Mouse (Mus musculus) heart, postnatal 0 days (tissue): ENCODE data around the gene Stxbp4. TPM values are rescaled to one million over a fixed set of nuclear protein-coding genes. Genes with fewer than 3 reads are reported as not detected.

Experiments
- ATAC-seq: fragments of 200-750 bp; cut with Nextera tagmentation; 2 replicates; pipeline ENCODE4 v1.8.0; 2017; ENCODE audit warnings: low read depth, moderate number of reproducible peaks, moderate library complexity; ENCODE audit not compliant: insufficient read depth
- DNase-seq: peaks from one replicate; pipeline ENCODE4 v3.0.0-alpha.2; 2016; ENCODE audit warnings: low spot score
- H3K27ac ChIP-seq: fragments of 300-500 bp; sonication (generic); 2 replicates; pipeline ENCODE4 v1.5.1; 2014; ENCODE audit warnings: low read depth, mild to moderate bottlenecking
- H3K27me3 ChIP-seq: fragments of 300-500 bp; sonication (generic); 2 replicates; pipeline ENCODE4 v1.6.1; 2014; ENCODE audit warnings: low read length, mixed read lengths; ENCODE audit not compliant: control insufficient read depth, insufficient read depth
- H3K36me3 ChIP-seq: fragments of 300-500 bp; sonication (generic); replicated peaks from 2 replicates; pipeline ENCODE4 v1.6.1; 2014; ENCODE audit warnings: low read length, mixed read lengths; ENCODE audit not compliant: control insufficient read depth, insufficient read depth
- H3K4me1 ChIP-seq: fragments of 300-500 bp; sonication (generic); 2 replicates; pipeline ENCODE4 v1.6.1; 2014; ENCODE audit warnings: antibody characterized with exemption; ENCODE audit not compliant: control insufficient read depth, insufficient read depth
- H3K4me2 ChIP-seq: fragments of 300-500 bp; sonication (generic); 2 replicates; pipeline ENCODE4 v1.6.1; 2014; ENCODE audit warnings: low read depth, mild to moderate bottlenecking, low read length, moderate library complexity
- H3K4me3 ChIP-seq: fragments of 300-500 bp; sonication (generic); 2 replicates; pipeline ENCODE4 v1.5.1; 2014; ENCODE audit warnings: low read depth, low read length
- H3K9ac ChIP-seq: fragments of 300-500 bp; sonication (generic); replicated peaks from 2 replicates; pipeline ENCODE4 v1.6.1; 2014; ENCODE audit warnings: low read depth, low read length, mixed read lengths
- H3K9me3 ChIP-seq: fragments of 300-500 bp; sonication (generic); replicated peaks from 2 replicates; pipeline ENCODE4 v1.6.1; 2016; ENCODE audit warnings: low read length; ENCODE audit not compliant: control insufficient read depth
- CTCF ChIP-seq: IDR thresholded peaks from 2 replicates; pipeline ENCODE4 v1.5.1; 2016; ENCODE audit warnings: antibody characterized with exemption, control low read depth, low read depth
- EP300 ChIP-seq: IDR thresholded peaks from 2 replicates; pipeline ENCODE4 v1.6.1; 2016; ENCODE audit warnings: antibody characterized with exemption, low read depth
- WGBS: fragments of 180-500 bp; shearing (Covaris S2); extraction: QIAGEN DNeasy Blood & Tissue Kit; methylation state at CpG from one replicate; pipeline ENCODE4 v1.1.7; 2014; 5-methylcytosine and 5-hydroxymethylcytosine counted together
- polyA plus RNA-seq: library from polyadenylated mRNA; unstranded; fragments of >200 nt; fragmentation: Nextera tagmentation; extraction: Ambion mirVana; gene quantifications from 2 replicates; pipeline ENCODE4 v1.2.1, GENCODE M21; 2015
- total RNA-seq: library from RNA; depleted of rRNA; stranded (reverse); fragments of >200 nt; gene quantifications from 2 replicates; pipeline ENCODE4 v1.2.3, GENCODE M21; 2014; ENCODE audit warnings: low replicate concordance

The Stxbp4 gene
- total and polyA plus RNA-seq, 2 experiments from 2014 or later: 2.9 to 4.7 TPM

DNA sequence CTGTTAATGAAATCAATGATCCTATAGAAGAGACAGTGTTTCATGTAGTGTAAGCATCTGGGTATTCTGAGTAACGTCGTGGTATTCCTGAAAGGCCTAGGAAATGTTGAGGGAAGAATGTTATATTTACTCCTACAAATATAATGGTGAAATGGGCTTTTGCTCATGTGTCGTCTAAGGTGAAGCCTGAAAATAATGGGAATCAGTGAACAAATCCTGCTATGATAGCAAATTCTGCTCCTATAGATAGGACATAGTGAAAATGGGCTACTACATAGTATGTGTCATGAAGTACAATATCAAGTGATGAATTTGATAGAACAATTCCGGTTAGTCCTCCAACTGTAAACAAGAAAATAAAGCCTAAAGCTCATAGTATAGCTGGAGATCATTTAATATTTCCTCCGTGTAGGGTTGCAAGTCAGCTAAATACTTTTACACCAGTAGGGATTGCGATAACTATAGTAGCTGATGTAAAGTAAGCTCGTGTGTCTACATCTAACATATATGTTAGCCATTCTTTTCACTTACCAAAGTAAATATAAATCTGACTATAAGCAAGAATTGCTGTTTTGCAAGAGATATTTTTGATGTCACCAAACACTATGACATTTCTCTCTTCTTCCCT is 99.1 kb downstream of the Stxbp4 start:
- Histone ChIP-seq H3K9me3 (no peaks in the 10 kb centered on the region), H3K27ac (no peak overlapping the region), H3K9ac (no peak overlapping the region), H3K4me3 (no peak overlapping the region), H3K4me1 (no peaks in the 10 kb centered on the region), H3K36me3 (peaks cover 7% of the 10 kb centered on the region; the same call in 1 of the 2 replicates), H3K27me3 (no peaks in the 10 kb centered on the region), H3K4me2 (no peak overlapping the region)
- peak; percentile 87 for ATAC-seq
- no peak for DNase-seq
- WGBS: 88% methylated on average over 7 of the region's 7 CpGs
- TF ChIP-seq EP300 (no peak), CTCF (no peak)

DNA sequence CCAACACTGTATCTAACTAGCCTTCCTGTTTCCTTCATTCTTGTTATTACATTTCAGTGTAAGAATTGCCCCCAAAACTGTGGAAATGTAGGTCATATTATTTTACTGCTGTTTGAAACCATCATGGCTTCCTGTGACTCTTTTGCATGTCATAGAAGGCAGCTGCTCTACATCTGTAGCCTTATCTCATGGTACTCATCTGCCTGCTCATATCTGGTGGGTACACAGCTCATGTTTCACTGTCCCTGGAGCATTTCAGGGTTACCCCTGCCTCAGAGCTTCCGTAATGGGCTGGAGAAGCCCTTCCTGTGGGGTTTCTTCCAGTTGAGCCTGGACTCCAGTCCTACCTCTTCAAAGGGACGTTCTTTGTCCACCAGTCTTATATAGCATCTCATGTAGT is 112.6 kb downstream of the Stxbp4 start:
- no peak overlapping the region for H3K4me3 ChIP-seq
- WGBS: 74% methylated on average over 2 of the region's 2 CpGs
- peaks cover 4% of the 10 kb centered on the region; the same call in 1 of the 2 replicates for H3K36me3 ChIP-seq
- no peak for DNase-seq
- no peaks in the 10 kb centered on the region for H3K4me1 ChIP-seq
- H3K27me3 ChIP-seq: no peaks in the 10 kb centered on the region
- H3K27ac ChIP-seq: no peak overlapping the region
- no peak overlapping the region for H3K4me2 ChIP-seq
- H3K9me3 ChIP-seq: peaks cover 2% of the 10 kb centered on the region; the same call in 1 of the 2 replicates
- TF ChIP-seq EP300: no peak
- no peak for TF ChIP-seq CTCF
- no peak overlapping the region for H3K9ac ChIP-seq
- ATAC-seq: no peak

DNA sequence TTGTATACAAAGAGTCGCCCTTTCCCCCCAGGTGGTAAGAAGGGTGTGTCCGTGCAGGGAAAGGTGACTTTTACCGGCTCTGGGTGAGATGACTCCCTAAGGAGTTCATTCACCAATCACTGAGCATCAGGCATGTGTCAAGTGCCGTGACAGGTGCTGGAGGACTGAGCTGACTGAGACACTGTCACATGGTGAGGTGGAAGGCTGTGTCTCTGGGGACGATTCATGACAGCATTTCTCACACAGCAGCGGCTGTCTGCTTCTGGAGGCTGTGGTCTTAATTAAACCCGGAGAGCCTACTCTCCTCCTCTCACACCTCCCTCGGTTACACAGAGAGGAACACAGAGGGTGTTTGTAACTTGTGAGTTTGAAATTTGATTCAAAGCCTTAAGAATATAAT is 116.8 kb downstream of the Stxbp4 start:
- DNase-seq (no peak), ATAC-seq (no peak)
- H3K4me2 ChIP-seq: no peak overlapping the region
- H3K4me1 ChIP-seq: peaks cover 15% of the 10 kb centered on the region
- 0 out of 2 replicates have a peak, but pooled peaks cover under 1% of the 10 kb centered on the region for H3K36me3 ChIP-seq
- no peak overlapping the region for H3K9ac ChIP-seq
- TF ChIP-seq EP300 (no peak), CTCF (no peak)
- no peak overlapping the region for H3K4me3 ChIP-seq
- no peak overlapping the region for H3K27ac ChIP-seq
- H3K9me3 ChIP-seq: no peaks in the 10 kb centered on the region
- no peaks in the 10 kb centered on the region for H3K27me3 ChIP-seq
- WGBS: 46% methylated on average over 8 of the region's 8 CpGs

DNA sequence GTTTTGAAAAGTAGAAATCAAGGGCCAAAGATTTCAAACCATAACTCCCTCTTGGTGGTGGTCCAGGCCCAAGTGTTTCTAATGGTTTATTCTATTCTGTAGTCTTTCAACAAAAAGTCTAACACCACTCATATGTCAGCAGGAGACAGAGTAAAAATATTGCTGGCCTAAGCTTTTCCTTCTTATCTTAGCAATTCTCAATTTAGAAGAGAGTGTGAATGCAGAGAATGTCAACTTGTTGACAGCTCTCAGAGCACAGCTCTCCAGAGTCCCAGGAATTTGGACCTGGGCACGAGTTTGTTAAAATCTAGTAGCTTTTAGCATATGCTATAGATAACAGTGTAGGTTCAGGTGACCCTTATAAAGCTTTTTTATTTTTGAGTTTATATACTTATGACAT is 120.1 kb downstream of the Stxbp4 start:
- H3K4me1 ChIP-seq: peaks cover 18% of the 10 kb centered on the region
- peak; percentile 81 for DNase-seq

DNA sequence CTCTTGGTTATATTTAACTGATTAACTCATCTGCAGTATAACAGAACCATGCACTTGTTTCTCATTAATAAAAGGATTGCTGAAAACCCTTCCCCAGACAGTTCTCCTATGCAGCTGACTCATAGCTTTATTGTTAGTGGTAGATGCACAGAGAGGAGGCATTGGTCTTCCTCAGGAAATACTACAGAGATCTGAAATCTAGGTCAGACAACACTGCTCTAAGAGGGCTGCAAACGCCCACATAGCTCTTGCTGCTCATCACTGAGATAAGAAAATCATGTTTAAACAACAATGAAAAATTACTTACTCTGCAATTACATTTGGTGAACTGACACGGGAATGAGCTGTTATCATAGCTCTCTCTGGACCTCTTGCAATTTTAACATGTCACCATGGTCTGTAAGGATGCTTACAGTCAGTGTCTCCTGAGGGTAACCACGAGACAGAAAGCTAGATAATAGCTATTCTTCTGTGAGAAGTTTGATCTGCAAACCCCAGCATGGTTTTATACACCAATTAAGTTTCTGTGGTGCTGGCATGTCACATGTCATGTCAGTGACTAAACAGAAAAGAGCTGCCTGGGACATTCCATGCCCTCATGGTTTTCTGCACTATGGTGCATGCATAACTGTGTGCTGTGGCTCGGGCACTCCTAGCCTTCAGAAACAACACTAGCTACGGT is 125.2 kb downstream of the Stxbp4 start:
- peaks cover 16% of the 10 kb centered on the region for H3K4me1 ChIP-seq
- TF ChIP-seq CTCF (no peak), EP300 (no peak)
- H3K27me3 ChIP-seq: no peaks in the 10 kb centered on the region
- peak; percentile 70; the same call in 1 of the 2 replicates for ATAC-seq
- H3K36me3 ChIP-seq: no peaks in the 10 kb centered on the region
- no peak for DNase-seq
- H3K27ac ChIP-seq: no peak overlapping the region
- no peak overlapping the region for H3K4me2 ChIP-seq
- no peak overlapping the region for H3K9ac ChIP-seq
- no peak overlapping the region for H3K4me3 ChIP-seq
- 31% methylated on average over 5 of the region's 5 CpGs for WGBS
- H3K9me3 ChIP-seq: no peaks in the 10 kb centered on the region

More for the DNA sequence above, 120.1 kb downstream of the Stxbp4 start:
- Histone ChIP-seq H3K36me3 (no peaks in the 10 kb centered on the region), H3K4me2 (peak overlapping the region; percentile 39), H3K9me3 (no peaks in the 10 kb centered on the region), H3K27me3 (no peaks in the 10 kb centered on the region), H3K9ac (no peak overlapping the region), H3K27ac (peak overlapping the region; percentile 44), H3K4me3 (no peak overlapping the region)
- ATAC-seq: peak; percentile 83
- no peak for TF ChIP-seq CTCF
- peak; percentile 81 for TF ChIP-seq EP300
- WGBS: 16% methylated on average over 1 of the region's 1 CpGs
